Mouse (Mus musculus) heart, embryonic 14.5 days (tissue): ENCODE data around the gene Actr6. TPM values are rescaled to one million over a fixed set of nuclear protein-coding genes. Genes with fewer than 3 reads are reported as not detected.

ENCODE experiments used
- ATAC-seq: fragments of 200-750 bp; cut with Nextera tagmentation; 2 replicates; pipeline ENCODE4 v1.8.0; 2017; ENCODE audit warnings: low read depth, moderate TSS enrichment; ENCODE audit not compliant: insufficient number of reproducible peaks, insufficient read depth, low FRiP score
- H3K27ac ChIP-seq, 2 experiments: fragments of 200-500 bp in 1 of 2; fragments of 300-500 bp in 1 of 2; sonication (generic) in 1 of 2; replicated peaks in 1 of 2; 2 replicates each; pipeline ENCODE4 v1.5.1; 2012 to 2014; ENCODE audit warnings: low read depth in 2 of 2, low read length in 2 of 2, control low read depth in 1 of 2, mild to moderate bottlenecking in 1 of 2, mixed read lengths in 1 of 2; ENCODE audit not compliant: control insufficient read depth in 1 of 2, insufficient read depth in 1 of 2
- H3K27me3 ChIP-seq: fragments of 300-500 bp; sonication (generic); 2 replicates; pipeline ENCODE4 v1.6.1; 2014; ENCODE audit warnings: mild to moderate bottlenecking, low read length, control low read depth; ENCODE audit not compliant: control insufficient read depth, insufficient read depth
- H3K36me3 ChIP-seq: fragments of 300-500 bp; sonication (generic); 2 replicates; pipeline ENCODE4 v1.6.1; 2014; ENCODE audit warnings: mild to moderate bottlenecking, control low read depth, low read length, mixed read lengths; ENCODE audit not compliant: control insufficient read depth, insufficient read depth
- H3K4me1 ChIP-seq, 2 experiments: fragments of 200-500 bp in 1 of 2; fragments of 300-500 bp in 1 of 2; sonication (generic) in 1 of 2; 2 replicates each; pipeline ENCODE4 v1.6.1; 2012 to 2014; ENCODE audit warnings: low read length in 2 of 2, control low read depth in 1 of 2, mixed read lengths in 1 of 2; ENCODE audit not compliant: control insufficient read depth in 2 of 2, insufficient read depth in 2 of 2
- H3K4me2 ChIP-seq: fragments of 300-500 bp; sonication (generic); 2 replicates; pipeline ENCODE4 v1.6.1; 2014; ENCODE audit warnings: mild to moderate bottlenecking, low read length
- H3K4me3 ChIP-seq, 2 experiments: fragments of 200-500 bp in 1 of 2; fragments of 300-500 bp in 1 of 2; sonication (generic) in 1 of 2; 2 replicates each; pipeline ENCODE4 v1.5.1; 2012 to 2014; ENCODE audit warnings: low read length in 2 of 2, mild to moderate bottlenecking in 2 of 2, control low read depth in 1 of 2, low read depth in 1 of 2, moderate library complexity in 1 of 2; ENCODE audit not compliant: control insufficient read depth in 1 of 2, insufficient read depth in 1 of 2
- H3K9ac ChIP-seq: fragments of 300-500 bp; sonication (generic); 2 replicates; pipeline ENCODE4 v1.6.1; 2014; ENCODE audit warnings: mild to moderate bottlenecking, low read length
- H3K9me3 ChIP-seq: fragments of 300-500 bp; sonication (generic); 2 replicates; pipeline ENCODE4 v1.6.1; 2016; ENCODE audit warnings: low read length, control low read depth; ENCODE audit not compliant: control insufficient read depth
- WGBS: fragments of 180-500 bp; shearing (Covaris S2); extraction: QIAGEN DNeasy Blood & Tissue Kit; methylation state at CpG from one replicate; pipeline ENCODE4 v1.1.7; 2014; 5-methylcytosine and 5-hydroxymethylcytosine counted together
- polyA plus RNA-seq: library from polyadenylated mRNA; unstranded; fragments of >200 nt; fragmentation: Nextera tagmentation; extraction: Ambion mirVana; gene quantifications from 2 replicates; pipeline ENCODE4 v1.2.1, GENCODE M21; 2014

Actr6 gene
- polyA plus RNA-seq, result 24.0 and 27.7 TPM in 2 replicates

DNA sequence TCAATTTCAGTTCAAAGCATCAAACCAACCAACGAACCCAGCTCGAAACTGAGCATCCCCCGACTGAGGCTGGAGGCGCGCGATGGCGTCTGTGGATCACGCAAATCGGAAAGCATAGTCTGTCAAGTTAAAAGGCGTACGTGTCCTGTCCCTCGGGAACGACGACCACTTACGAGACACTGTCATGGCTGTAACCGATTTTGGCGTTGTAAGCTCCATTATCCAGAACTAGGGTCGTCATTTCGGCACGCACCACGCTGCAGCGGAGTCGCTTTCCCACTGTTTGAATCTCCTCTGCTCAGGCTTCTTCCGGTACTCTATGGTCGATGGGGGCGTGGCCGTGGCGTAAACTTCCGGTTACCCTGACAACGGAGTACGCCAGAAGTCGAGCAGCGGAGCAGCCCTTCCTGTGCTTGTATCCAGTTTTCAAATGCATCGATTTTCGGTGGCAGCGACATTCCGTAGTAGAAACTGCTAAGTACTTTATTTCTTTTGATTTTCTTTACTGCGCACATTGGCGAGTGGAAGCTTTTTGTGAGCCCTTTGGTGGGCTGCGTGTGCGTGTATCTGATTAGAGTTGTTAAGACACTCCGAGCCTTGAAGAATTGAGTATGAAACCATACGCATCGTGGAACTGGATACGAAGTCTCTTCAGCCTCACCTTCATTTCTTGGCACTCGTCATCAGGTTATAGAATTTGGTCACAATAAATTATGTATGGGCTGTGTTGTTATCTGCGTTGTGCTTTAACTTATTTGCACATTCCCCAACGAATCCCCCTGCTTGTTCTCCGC is at the start of gene Actr6:
Gene Actr6, minus strand, starts transcription at position 295 of the 794 bp plus-strand sequence.
- H3K27ac ChIP-seq, result peak within 1 kb of the TSS; percentile 5 to 57; a peak in 2 of 4 replicates
- WGBS, result under 1% methylated on average over 49 of the region's 49 CpGs

GRCm38 (mm10) chr10:89776029-89776428 is 43.9 kb upstream of the Actr6 start:
- no peaks in the 10 kb centered on the region for H3K27me3 ChIP-seq
- H3K9ac ChIP-seq, result no peak overlapping the region
- WGBS, result 93% methylated on average over 6 of the region's 6 CpGs
- no peak overlapping the region for H3K4me2 ChIP-seq
- no peak overlapping the region for H3K4me3 ChIP-seq
- no peaks in the 10 kb centered on the region for H3K9me3 ChIP-seq
- peaks cover 27% of the 10 kb centered on the region for H3K36me3 ChIP-seq
- no peaks in the 10 kb centered on the region for H3K4me1 ChIP-seq
- ATAC-seq, result no peak
- no peak overlapping the region for H3K27ac ChIP-seq

More for the DNA sequence above, at the start of gene Actr6:
- Histone ChIP-seq H3K36me3 (peaks cover 6% of the 10 kb centered on the region), H3K4me1 (peaks cover 0 to 9% of the 10 kb centered on the region in 2 experiments; a peak in 2 of 4 replicates), H3K4me3 (peak within 1 kb of the TSS; percentile 65 to 79), H3K4me2 (peak within 1 kb of the TSS; percentile 77), H3K9me3 (no peaks in the 10 kb centered on the region), H3K27me3 (no peaks in the 10 kb centered on the region), H3K9ac (peak within 1 kb of the TSS; percentile 80)
- ATAC-seq, result peak; percentile 96

- WGBS, result 54% methylated on average over 2 of the region's 2 CpGs
Measured at GRCm38 (mm10) chr10:89771894-89772293, 39.8 kb upstream of the Actr6 start.

GRCm38 (mm10) chr10:89769096-89769495 is 37.0 kb upstream of the Actr6 start:
- peaks cover 4 to 14% of the 10 kb centered on the region in 2 experiments; a peak in 2 of 4 replicates for H3K4me1 ChIP-seq
- no peaks in the 10 kb centered on the region for H3K36me3 ChIP-seq
- ATAC-seq, result no peak
- H3K27ac ChIP-seq, result peak overlapping the region in 1 of 2 experiments; percentile 37; a peak in 1 of 4 replicates
- no peaks in the 10 kb centered on the region for H3K27me3 ChIP-seq
- no peak overlapping the region for H3K4me3 ChIP-seq
- no peak overlapping the region for H3K9ac ChIP-seq
- H3K9me3 ChIP-seq, result no peaks in the 10 kb centered on the region
- WGBS, result 35% methylated on average over 4 of the region's 4 CpGs
- 0 out of 2 replicates have a peak overlapping the region, but pooled peaks have one; percentile 12 for H3K4me2 ChIP-seq

More at GRCm38 (mm10) chr10:89771894-89772293, 39.8 kb upstream of the Actr6 start:
- H3K27ac ChIP-seq, result no peak overlapping the region
- no peak overlapping the region for H3K4me2 ChIP-seq
- peaks cover 11% of the 10 kb centered on the region for H3K36me3 ChIP-seq
- no peak overlapping the region for H3K9ac ChIP-seq
- 0 out of 4 replicates have a peak, but pooled peaks cover 3 to 4% of the 10 kb centered on the region in 2 experiments for H3K4me1 ChIP-seq
- no peaks in the 10 kb centered on the region for H3K9me3 ChIP-seq
- ATAC-seq, result no peak
- H3K27me3 ChIP-seq, result no peaks in the 10 kb centered on the region
- H3K4me3 ChIP-seq, result no peak overlapping the region

DNA sequence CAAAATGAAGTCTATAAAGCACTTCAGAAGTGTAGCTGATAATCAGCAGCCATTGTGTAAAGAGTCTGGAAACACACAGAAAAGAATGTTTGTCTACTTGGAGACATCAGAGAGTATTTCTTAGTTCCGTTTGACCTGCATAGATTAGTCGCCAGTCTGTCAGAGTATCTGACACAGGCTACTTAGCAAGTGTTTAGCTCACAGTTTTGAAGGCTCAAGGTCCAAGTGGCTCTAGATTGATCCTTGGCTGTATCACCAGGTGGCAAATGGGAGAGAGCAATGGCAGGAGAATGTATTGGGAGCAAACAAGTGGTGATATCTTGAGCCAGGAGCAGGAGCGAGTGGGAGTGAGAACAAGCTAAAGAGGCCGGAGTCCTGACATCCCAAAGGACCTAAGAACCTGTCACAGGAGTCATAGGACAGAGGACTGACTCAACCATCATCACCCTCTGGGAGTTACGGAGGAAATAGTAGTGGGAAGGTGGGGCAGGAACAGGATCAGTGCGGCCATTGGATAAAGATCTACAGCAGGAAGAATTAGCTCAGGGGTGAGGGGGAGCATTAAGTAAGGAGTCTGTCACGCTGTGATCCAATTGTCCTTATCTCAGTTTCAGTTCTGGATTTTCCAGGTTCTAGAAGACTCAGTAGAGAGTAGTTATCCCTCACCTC is 36.4 kb upstream of the Actr6 start:
- Histone ChIP-seq H3K27ac (no peak overlapping the region), H3K27me3 (no peaks in the 10 kb centered on the region), H3K36me3 (no peaks in the 10 kb centered on the region), H3K9me3 (no peaks in the 10 kb centered on the region), H3K4me1 (peaks cover 4 to 17% of the 10 kb centered on the region in 2 experiments; a peak in 2 of 4 replicates), H3K9ac (no peak overlapping the region), H3K4me2 (0 out of 2 replicates have a peak overlapping the region, but pooled peaks have one; percentile 12), H3K4me3 (no peak overlapping the region)
- no peak for ATAC-seq
- WGBS, result 43% methylated on average over 7 of the region's 7 CpGs

DNA sequence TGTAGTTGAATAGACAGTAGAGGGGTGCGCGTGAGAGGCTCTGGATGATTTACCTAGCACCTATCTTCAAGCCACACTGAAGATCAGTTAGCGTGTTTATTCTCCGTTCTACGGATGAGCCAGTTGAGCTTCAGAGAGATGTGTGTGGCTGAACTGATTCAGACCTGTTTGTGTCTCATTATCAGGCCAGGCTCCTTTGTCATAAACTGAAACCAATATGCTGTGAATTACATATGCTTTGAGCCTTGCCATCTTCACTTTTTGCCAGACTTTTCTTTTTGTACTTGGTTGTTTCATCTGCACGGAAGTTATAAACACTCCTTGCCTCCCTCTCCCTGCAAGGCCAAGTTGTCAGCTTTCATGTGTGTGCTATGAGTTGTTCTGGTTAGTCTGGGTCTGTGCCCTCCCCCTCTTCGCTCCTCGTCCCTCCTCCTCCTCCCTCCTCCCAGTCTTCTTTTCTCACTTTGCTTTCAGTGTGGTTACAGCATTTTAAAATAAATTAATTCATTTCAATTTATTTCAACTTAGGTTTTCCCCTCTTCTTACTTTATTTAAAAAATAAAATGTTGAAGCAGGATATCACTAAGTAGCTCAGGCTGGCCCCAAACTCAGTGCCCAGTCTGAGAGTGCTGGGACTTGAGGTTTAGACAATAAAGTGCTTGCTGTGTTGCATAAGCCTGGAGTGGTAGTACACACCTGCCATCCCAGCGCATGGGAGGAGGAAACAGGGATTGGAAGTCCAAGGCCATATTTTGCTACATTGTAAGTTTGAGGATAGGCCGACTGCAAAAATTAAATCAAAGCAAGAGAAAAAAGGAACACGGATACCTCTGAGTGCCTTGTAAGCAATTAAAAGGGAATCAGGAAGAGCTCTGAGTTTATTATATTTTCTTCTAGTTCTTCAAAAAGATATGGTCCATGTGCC is 34.0 kb upstream of the Actr6 start:
- Histone ChIP-seq H3K27ac (peak overlapping the region; percentile 10 to 62; a peak in 3 of 4 replicates), H3K36me3 (no peaks in the 10 kb centered on the region), H3K27me3 (no peaks in the 10 kb centered on the region), H3K9ac (no peak overlapping the region), H3K4me1 (peaks cover 4 to 17% of the 10 kb centered on the region in 2 experiments; a peak in 2 of 4 replicates), H3K9me3 (no peaks in the 10 kb centered on the region), H3K4me2 (no peak overlapping the region), H3K4me3 (no peak overlapping the region)
- ATAC-seq, result no peak
- WGBS, result 81% methylated on average over 11 of the region's 11 CpGs
